Mouse (Mus musculus): ENCODE measurements around the gene Wdr92.
"Not testable (repeated sequence)": the region's sequence is repeated elsewhere in the genome, so short reads cannot be mapped to it uniquely, and the experiment has no call there.

Wdr92 gene

GRCm38 (mm10) chr11:17211258-17212140 lies 29.6 kb downstream of the Wdr92 start, which contains the start of gene Pno1:
Gene Pno1 (minus strand): TSS chr11:17211568.
- DNase-seq (ENCODE audit: inconsistent ontology term), result peak; percentile 98

- no peak for DNase-seq (ENCODE audit: inconsistent ontology term)
Observed at GRCm38 (mm10) chr11:17212141-17212495, 30.2 kb downstream of the Wdr92 start.

GRCm38 (mm10) chr11:17212903-17213509 lies 31.1 kb downstream of the Wdr92 start:
- DNase-seq (ENCODE audit: inconsistent ontology term), result no peak

GRCm38 (mm10) chr11:17215475-17215874 lies 33.6 kb downstream of the Wdr92 start:
- DNase-seq (ENCODE audit: inconsistent ontology term), result no peak

GRCm38 (mm10) chr11:17221126-17221525 lies 39.2 kb downstream of the Wdr92 start:
- DNase-seq (ENCODE audit: inconsistent ontology term), result no peak

- DNase-seq (ENCODE audit: inconsistent ontology term), result no peak
Observed at GRCm38 (mm10) chr11:17232792-17233191, 50.9 kb downstream of the Wdr92 start.

- no peak for DNase-seq (ENCODE audit: inconsistent ontology term)
Observed at GRCm38 (mm10) chr11:17236449-17237037, 54.6 kb downstream of the Wdr92 start.

GRCm38 (mm10) chr11:17238598-17238997 lies 56.7 kb downstream of the Wdr92 start:
- not testable (repeated sequence) for DNase-seq (ENCODE audit: inconsistent ontology term)

GRCm38 (mm10) chr11:17248715-17249114 lies 66.8 kb downstream of the Wdr92 start:
- no peak for DNase-seq (ENCODE audit: inconsistent ontology term)

GRCm38 (mm10) chr11:17256813-17257365 lies 75.0 kb downstream of the Wdr92 start:
- no peak for DNase-seq (ENCODE audit: inconsistent ontology term)

- DNase-seq (ENCODE audit: inconsistent ontology term), result peak; percentile 89
Observed at GRCm38 (mm10) chr11:17257443-17257842, 75.5 kb downstream of the Wdr92 start, which contains the start of gene C1d. Gene C1d (plus strand): TSS chr11:17257579.

- no peak for DNase-seq (ENCODE audit: inconsistent ontology term)
Observed at GRCm38 (mm10) chr11:17257861-17258260, 76.0 kb downstream of the Wdr92 start.

- DNase-seq (ENCODE audit: inconsistent ontology term), result no peak
Observed at GRCm38 (mm10) chr11:17267176-17267575, 85.3 kb downstream of the Wdr92 start.

GRCm38 (mm10) chr11:17268801-17269200 lies 86.9 kb downstream of the Wdr92 start:
- no peak for DNase-seq (ENCODE audit: inconsistent ontology term)

GRCm38 (mm10) chr11:17279959-17280358 lies 98.1 kb downstream of the Wdr92 start:
- DNase-seq (ENCODE audit: inconsistent ontology term), result peak; percentile 56
